Comparison of ENCODE assay signal across 8 mouse cellular contexts in genomic region chr14:23583235-23583634, GRCm38 (mm10).
DNase-seq lines count a peak whose midpoint lies in the region; ATAC-seq and TF ChIP-seq lines count a peak whose summit lies in the region.

No protein-coding gene starts in this region.

- no peak overlapping the region for H3K4me2 ChIP-seq in liver, embryonic 11.5 days
- no peak overlapping the region for H3K4me2 ChIP-seq in hindbrain, embryonic 12.5 days (replicated peaks)
- no peak overlapping the region for H3K4me2 ChIP-seq in neural tube, embryonic 11.5 days (ENCODE audit: low read depth)

- H3K27ac ChIP-seq in liver, adult 2 months (replicated peaks; ENCODE audit: insufficient read depth, low read depth, low read length): no peak overlapping the region
- no peak overlapping the region for H3K27ac ChIP-seq in liver, embryonic 11.5 days (ENCODE audit: low read depth, low read length)
- no peak overlapping the region for H3K27ac ChIP-seq in hindbrain, embryonic 12.5 days
- no peak overlapping the region for H3K27ac ChIP-seq in left cerebral cortex, adult 2 months
- H3K27ac ChIP-seq in neural tube, embryonic 11.5 days (ENCODE audit: low read depth, low read length): no peak overlapping the region

- WGBS in liver, adult 2 months: 2% methylated on average over 2 of the region's 2 CpGs
- 23% methylated on average over 2 of the region's 2 CpGs for WGBS in liver, embryonic 11.5 days
- 20% methylated on average over 2 of the region's 2 CpGs for WGBS in hindbrain, embryonic 12.5 days
- 20% methylated on average over 2 of the region's 2 CpGs for WGBS in neural tube, embryonic 11.5 days

- TF ChIP-seq CTCF in liver, adult 2 months (IDR thresholded peaks at IDR 0.05; ENCODE audit: low read depth, low read length): peak; percentile 40
- TF ChIP-seq CTCF in left cerebral cortex, adult 2 months (IDR thresholded peaks at IDR 0.05): peak; percentile 87

- H3K4me3 ChIP-seq in liver, adult 2 months (ENCODE audit: insufficient read depth, low read depth, low read length): no peak overlapping the region
- H3K4me3 ChIP-seq in liver, embryonic 11.5 days (ENCODE audit: low read depth, low read length): no peak overlapping the region
- no peak overlapping the region for H3K4me3 ChIP-seq in hindbrain, embryonic 12.5 days
- no peak overlapping the region for H3K4me3 ChIP-seq in left cerebral cortex, adult 2 months
- H3K4me3 ChIP-seq in neural tube, embryonic 11.5 days (ENCODE audit: low read depth, low read length): no peak overlapping the region

- no peaks in the 10 kb centered on the region for H3K79me2 ChIP-seq in liver, adult 2 months (ENCODE audit: control insufficient read depth, insufficient read depth, low read length)

- ATAC-seq in liver, embryonic 11.5 days (replicated peaks; ENCODE audit: low FRiP score): no peak
- ATAC-seq in hindbrain, embryonic 12.5 days (ENCODE audit: low FRiP score): 0 out of 2 replicates have a peak, but pooled peaks have one; percentile 11
- no peak for ATAC-seq in neural tube, embryonic 11.5 days (ENCODE audit: insufficient read depth, low FRiP score, low TSS enrichment)
- no peak for ATAC-seq in monocyte, adult 5-6 weeks (replicated peaks; ENCODE audit: insufficient number of reproducible peaks, low FRiP score, low TSS enrichment, poor library complexity, severe bottlenecking)

- DNase-seq in liver, adult 2 months (ENCODE audit: extremely low read depth, low read depth, low spot score): peak; percentile 25
- no peak for DNase-seq in liver, embryonic 11.5 days (ENCODE audit: low spot score)
- peak; percentile 60 for DNase-seq in ZHBTc4 (ENCODE audit: low read depth, low spot score)
- DNase-seq in cerebellum, postnatal 25 days: peak; percentile 18 to 65
- peak; percentile 56 to 68 for DNase-seq in left cerebral cortex, adult 2 months (ENCODE audit: extremely low spot score in 1 of 2, low spot score in 2 of 2)
- peak; percentile 28 for DNase-seq in neural tube, embryonic 11.5 days (ENCODE audit: low spot score)

- intact Hi-C loops in left cerebral cortex, adult 2 months (cut with DNase I): loop anchor here (2.0 to 10.0 kb wide), 2 partner anchors 302 to 420 kb away; no protein-coding TSS in a partner anchor

- H3K9ac ChIP-seq in liver, adult 2 months (ENCODE audit: low read depth, low read length): no peak overlapping the region
- no peak overlapping the region for H3K9ac ChIP-seq in liver, embryonic 11.5 days (ENCODE audit: low read depth, low read length)
- H3K9ac ChIP-seq in hindbrain, embryonic 12.5 days: no peak overlapping the region
- H3K9ac ChIP-seq in neural tube, embryonic 11.5 days (ENCODE audit: low read length): no peak overlapping the region

- H3K27me3 ChIP-seq in liver, adult 2 months (ENCODE audit: control insufficient read depth, insufficient read depth, low read length): no peaks in the 10 kb centered on the region
- no peaks in the 10 kb centered on the region for H3K27me3 ChIP-seq in liver, embryonic 11.5 days (replicated peaks; ENCODE audit: control insufficient read depth, insufficient read depth, low read length)
- H3K27me3 ChIP-seq in hindbrain, embryonic 12.5 days: 0 out of 2 replicates have a peak, but pooled peaks cover 3% of the 10 kb centered on the region
- no peaks in the 10 kb centered on the region for H3K27me3 ChIP-seq in neural tube, embryonic 11.5 days (ENCODE audit: control insufficient read depth, insufficient read depth, low read length)

- H3K4me1 ChIP-seq in liver, adult 2 months (ENCODE audit: control insufficient read depth, insufficient read depth, low read length): no peaks in the 10 kb centered on the region
- H3K4me1 ChIP-seq in liver, embryonic 11.5 days (replicated peaks; ENCODE audit: control insufficient read depth, insufficient read depth, low read length): no peaks in the 10 kb centered on the region
- no peaks in the 10 kb centered on the region for H3K4me1 ChIP-seq in hindbrain, embryonic 12.5 days
- H3K4me1 ChIP-seq in neural tube, embryonic 11.5 days (ENCODE audit: control insufficient read depth, insufficient read depth, low read length): no peaks in the 10 kb centered on the region

- TF ChIP-seq POLR2A in liver, adult 2 months (IDR thresholded peaks at IDR 0.05; ENCODE audit: extremely low read depth, insufficient read depth, low read length): no peak

- H3K9me3 ChIP-seq in liver, embryonic 11.5 days (ENCODE audit: control insufficient read depth, low read length): no peaks in the 10 kb centered on the region
- no peaks in the 10 kb centered on the region for H3K9me3 ChIP-seq in hindbrain, embryonic 12.5 days (replicated peaks)
- no peaks in the 10 kb centered on the region for H3K9me3 ChIP-seq in neural tube, embryonic 11.5 days (ENCODE audit: control insufficient read depth, low read length)

- no peaks in the 10 kb centered on the region for H3K36me3 ChIP-seq in liver, adult 2 months (ENCODE audit: control insufficient read depth, insufficient read depth, low read length)
- H3K36me3 ChIP-seq in liver, embryonic 11.5 days (ENCODE audit: control insufficient read depth, insufficient read depth, low read length): no peaks in the 10 kb centered on the region
- H3K36me3 ChIP-seq in hindbrain, embryonic 12.5 days: no peaks in the 10 kb centered on the region
- H3K36me3 ChIP-seq in neural tube, embryonic 11.5 days (ENCODE audit: control insufficient read depth, insufficient read depth, low read length): no peaks in the 10 kb centered on the region
